15 mouse cellular contexts compared by ENCODE assay signal in the genomic region with DNA sequence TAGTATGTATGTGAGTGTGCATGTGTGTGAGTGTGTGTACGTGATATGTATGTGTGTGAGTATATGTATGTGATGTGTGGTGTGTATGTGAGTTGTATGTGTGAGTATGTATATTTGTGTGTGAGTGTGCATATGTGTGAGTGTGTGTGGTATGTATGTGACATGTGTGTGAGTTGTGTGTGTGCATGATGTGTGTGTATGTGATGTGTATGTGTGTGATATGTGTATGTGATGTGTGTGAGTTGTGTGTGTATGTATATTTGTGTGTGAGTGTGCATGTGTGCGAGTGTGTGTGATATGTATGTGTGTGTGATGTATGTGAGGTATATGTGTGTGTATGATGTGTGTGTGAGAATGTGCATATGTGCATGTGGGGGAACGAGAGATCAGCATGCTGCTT.
"Had no signal": no experiment of that assay in that cellular context is flagged by ENCODE, and none has a peak within 500 bp of the region (broad histone marks: within the 10 kb centered on the region; RNA-seq: fewer than 3 reads in every experiment).

No protein-coding gene starts in this region.

- H3K9ac ChIP-seq: liver, embryonic 14.5 days; lung, embryonic 14.5 days; midbrain, embryonic 13.5 days; midbrain, embryonic 15.5 days; neural tube, embryonic 12.5 days; stomach, embryonic 15.5 days had no signal

- H3K27ac ChIP-seq: liver, embryonic 14.5 days; macrophage; midbrain, embryonic 13.5 days; midbrain, embryonic 15.5 days; neural tube, embryonic 12.5 days; stomach, embryonic 15.5 days; stomach, postnatal 0 days had no signal

- H3K27me3 ChIP-seq: midbrain, embryonic 13.5 days; midbrain, embryonic 15.5 days; neural tube, embryonic 12.5 days; stomach, embryonic 15.5 days had no signal

- H3K4me1 ChIP-seq: stomach, embryonic 15.5 days had no signal

- H3K9me3 ChIP-seq: midbrain, embryonic 13.5 days; midbrain, embryonic 15.5 days; neural tube, embryonic 12.5 days; stomach, embryonic 15.5 days had no signal

- ATAC-seq: midbrain, embryonic 13.5 days; midbrain, embryonic 15.5 days had no signal

- H3K4me3 ChIP-seq: midbrain, embryonic 13.5 days; midbrain, embryonic 15.5 days; neural tube, embryonic 12.5 days; stomach, embryonic 15.5 days had no signal

- DNase-seq: lung, adult 18-20 months; lung, embryonic 14.5 days; lung, postnatal 10 days; right cerebral cortex, postnatal 14 days; thymus, adult 2 months; thymus, postnatal 25 days; thymus, postnatal 4 days had no signal

- H3K36me3 ChIP-seq: midbrain, embryonic 13.5 days; midbrain, embryonic 15.5 days; neural tube, embryonic 12.5 days; stomach, embryonic 15.5 days had no signal

- H3K4me2 ChIP-seq: lung, embryonic 14.5 days; midbrain, embryonic 11.5 days; midbrain, embryonic 13.5 days; midbrain, embryonic 15.5 days; neural tube, embryonic 12.5 days; stomach, embryonic 15.5 days had no signal
